Mouse (Mus musculus): ENCODE results near the gene Mob1b. TPM values are rescaled to one million over a fixed set of nuclear protein-coding genes. Genes with fewer than 3 reads are reported as not detected.
"Not testable (repeated sequence)": the region's sequence is repeated elsewhere in the genome, so short reads cannot be mapped to it uniquely, and the experiment has no call there.

Gene Mob1b
- polyA plus RNA-seq, 1 experiment from 2014 or later: 12.4 TPM

DNA sequence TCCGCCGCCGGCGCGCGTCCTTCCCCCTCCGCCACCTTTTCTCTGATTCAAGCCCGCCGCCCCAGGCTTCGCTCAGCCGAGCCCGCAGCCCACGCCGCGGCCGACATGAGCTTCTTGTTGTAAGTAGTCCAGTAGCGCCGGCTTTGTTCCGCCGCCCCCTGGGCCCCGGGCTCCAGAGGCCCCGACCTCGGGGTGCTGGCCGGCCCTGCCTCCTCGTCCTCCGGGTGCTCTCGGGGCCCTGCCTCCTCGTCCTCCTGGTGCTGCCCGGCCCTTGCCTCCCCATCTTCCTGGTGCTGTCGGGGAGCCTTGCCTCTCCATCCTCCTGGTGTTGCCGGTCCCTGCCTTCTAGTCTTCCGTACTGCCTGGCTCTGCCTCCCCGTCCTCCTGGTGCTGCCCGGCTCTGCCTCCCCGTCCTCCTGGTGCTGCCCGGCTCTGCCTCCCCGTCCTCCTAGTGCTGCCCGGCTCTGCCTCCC, 384 bp downstream of the Mob1b start:
- H3K4me3 ChIP-seq (ENCODE audit: low read depth, low read length): peak overlapping the region; percentile 96
- no peaks in the 10 kb centered on the region for H3K9me3 ChIP-seq (replicated peaks; ENCODE audit: control insufficient read depth, low read length)
- peak overlapping the region; percentile 98 for H3K9ac ChIP-seq (ENCODE audit: low read length)
- DNase-seq (ENCODE audit: low spot score) (no peak), ATAC-seq (peak; percentile 79)
- peaks cover 14% of the 10 kb centered on the region for H3K4me1 ChIP-seq (ENCODE audit: control insufficient read depth, insufficient read depth, low read length)
- no peaks in the 10 kb centered on the region for H3K36me3 ChIP-seq (ENCODE audit: control insufficient read depth, insufficient read depth, low read length)
- no peaks in the 10 kb centered on the region for H3K27me3 ChIP-seq (replicated peaks; ENCODE audit: control insufficient read depth, insufficient read depth, low read length)
- H3K27ac ChIP-seq (ENCODE audit: low read depth, low read length): peak overlapping the region; percentile 95
- WGBS: under 1% methylated on average over 37 of the region's 38 CpGs
- H3K4me2 ChIP-seq (ENCODE audit: low read length): peak overlapping the region; percentile 95

DNA sequence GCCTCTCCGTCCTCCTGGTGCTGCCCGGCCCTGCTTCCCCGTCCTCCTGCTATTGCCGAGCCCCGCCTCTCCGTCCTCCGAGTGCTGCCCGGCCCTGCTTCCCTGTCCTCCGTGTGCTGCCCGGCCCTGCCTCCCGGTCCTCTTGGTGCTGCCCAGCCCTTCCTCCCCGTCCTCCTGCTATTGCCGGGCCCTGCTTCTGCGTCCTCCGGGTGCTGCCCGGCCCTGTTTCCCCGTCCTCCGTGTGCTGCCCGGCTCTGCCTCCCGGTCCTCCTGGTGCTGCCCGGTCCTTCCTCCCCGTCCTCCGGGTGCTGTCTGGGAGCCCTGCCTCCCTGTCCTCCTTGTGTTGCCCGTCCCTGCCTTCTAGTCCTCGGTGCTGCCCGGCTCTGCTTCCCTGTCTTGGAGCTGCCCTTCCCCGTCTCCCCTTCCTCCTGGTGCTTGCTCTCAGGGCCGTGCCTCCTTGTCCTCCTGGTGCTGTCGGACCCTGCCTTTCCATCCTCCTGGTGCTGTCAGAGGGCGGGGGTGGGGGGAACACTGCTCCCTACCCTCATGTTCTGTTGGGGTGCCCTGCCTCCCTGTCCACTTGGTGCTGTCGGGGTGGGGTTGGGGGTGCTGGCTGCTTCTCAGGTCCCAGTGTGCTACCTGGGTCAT, 1.0 kb downstream of the Mob1b start:
- H3K27me3 ChIP-seq (replicated peaks; ENCODE audit: control insufficient read depth, insufficient read depth, low read length): no peaks in the 10 kb centered on the region
- H3K4me1 ChIP-seq (ENCODE audit: control insufficient read depth, insufficient read depth, low read length): peaks cover 14% of the 10 kb centered on the region
- H3K36me3 ChIP-seq (ENCODE audit: control insufficient read depth, insufficient read depth, low read length): no peaks in the 10 kb centered on the region
- DNase-seq (ENCODE audit: low spot score): peak; percentile 25
- peak; percentile 42 for ATAC-seq
- H3K4me3 ChIP-seq (ENCODE audit: low read depth, low read length): peak overlapping the region; percentile 96
- 2% methylated on average over 30 of the region's 31 CpGs for WGBS
- peak overlapping the region; percentile 95 for H3K4me2 ChIP-seq (ENCODE audit: low read length)
- H3K27ac ChIP-seq (ENCODE audit: low read depth, low read length): peak overlapping the region; percentile 95; the same call in 1 of the 2 replicates
- H3K9me3 ChIP-seq (replicated peaks; ENCODE audit: control insufficient read depth, low read length): no peaks in the 10 kb centered on the region
- H3K9ac ChIP-seq (ENCODE audit: low read length): peak overlapping the region; percentile 98

DNA sequence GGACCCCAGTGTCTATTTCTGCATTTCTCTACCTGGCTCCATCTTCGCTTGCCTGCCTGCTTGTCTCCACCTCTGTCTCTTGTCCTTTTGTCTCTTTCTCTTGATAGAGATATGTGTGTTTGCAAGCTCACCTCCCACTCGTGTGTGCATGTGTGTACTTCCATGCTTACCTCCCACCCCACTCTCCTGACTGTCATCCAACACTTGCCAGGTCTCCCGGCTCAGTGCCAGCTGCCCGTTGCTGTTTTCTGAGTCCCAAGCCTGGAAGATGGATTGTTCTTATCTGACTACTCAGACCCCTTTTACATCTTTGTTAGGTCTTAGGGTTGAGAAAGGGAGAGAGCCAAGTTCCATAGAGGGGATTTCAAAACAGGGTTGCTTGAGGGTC, 1.6 kb downstream of the Mob1b start:
- H3K9me3 ChIP-seq (replicated peaks; ENCODE audit: control insufficient read depth, low read length): no peaks in the 10 kb centered on the region
- peak overlapping the region; percentile 95 for H3K4me2 ChIP-seq (ENCODE audit: low read length)
- ATAC-seq: no peak
- peak; percentile 22 for DNase-seq (ENCODE audit: low spot score)
- peaks cover 14% of the 10 kb centered on the region for H3K4me1 ChIP-seq (ENCODE audit: control insufficient read depth, insufficient read depth, low read length)
- WGBS: 20% methylated on average over 4 of the region's 4 CpGs
- peak overlapping the region; percentile 95; the same call in 1 of the 2 replicates for H3K27ac ChIP-seq (ENCODE audit: low read depth, low read length)
- H3K9ac ChIP-seq (ENCODE audit: low read length): peak overlapping the region; percentile 98
- no peaks in the 10 kb centered on the region for H3K36me3 ChIP-seq (ENCODE audit: control insufficient read depth, insufficient read depth, low read length)
- H3K27me3 ChIP-seq (replicated peaks; ENCODE audit: control insufficient read depth, insufficient read depth, low read length): no peaks in the 10 kb centered on the region
- H3K4me3 ChIP-seq (ENCODE audit: low read depth, low read length): peak overlapping the region; percentile 96

DNA sequence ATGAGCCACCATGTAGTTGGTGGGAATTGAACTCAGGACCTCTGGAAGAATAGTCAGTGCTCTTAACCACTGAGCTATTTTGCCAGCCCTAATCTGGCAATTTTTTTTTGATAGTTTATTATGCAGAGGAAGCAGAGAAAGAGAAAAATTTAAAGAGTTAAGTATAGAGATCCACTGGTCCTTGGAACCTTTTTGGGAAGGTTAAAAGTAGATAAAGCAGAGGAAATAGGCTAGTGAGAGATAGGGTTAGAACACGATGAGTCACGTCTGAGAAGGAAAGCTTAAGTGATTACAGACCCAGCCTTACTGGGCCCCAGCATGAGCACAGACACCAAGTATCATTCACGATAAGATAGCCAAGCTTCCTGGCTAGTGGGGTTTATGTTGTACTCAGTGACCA, 3.4 kb downstream of the Mob1b start:
- Histone ChIP-seq H3K9me3 (replicated peaks; ENCODE audit: control insufficient read depth, low read length) (no peaks in the 10 kb centered on the region), H3K4me1 (ENCODE audit: control insufficient read depth, insufficient read depth, low read length) (peaks cover 14% of the 10 kb centered on the region), H3K4me2 (ENCODE audit: low read length) (no peak overlapping the region), H3K4me3 (ENCODE audit: low read depth, low read length) (no peak overlapping the region), H3K27ac (ENCODE audit: low read depth, low read length) (no peak overlapping the region), H3K9ac (ENCODE audit: low read length) (no peak overlapping the region), H3K27me3 (replicated peaks; ENCODE audit: control insufficient read depth, insufficient read depth, low read length) (no peaks in the 10 kb centered on the region), H3K36me3 (ENCODE audit: control insufficient read depth, insufficient read depth, low read length) (no peaks in the 10 kb centered on the region)
- DNase-seq (ENCODE audit: low spot score): no peak
- 78% methylated on average over 3 of the region's 3 CpGs for WGBS
- ATAC-seq: no peak

DNA sequence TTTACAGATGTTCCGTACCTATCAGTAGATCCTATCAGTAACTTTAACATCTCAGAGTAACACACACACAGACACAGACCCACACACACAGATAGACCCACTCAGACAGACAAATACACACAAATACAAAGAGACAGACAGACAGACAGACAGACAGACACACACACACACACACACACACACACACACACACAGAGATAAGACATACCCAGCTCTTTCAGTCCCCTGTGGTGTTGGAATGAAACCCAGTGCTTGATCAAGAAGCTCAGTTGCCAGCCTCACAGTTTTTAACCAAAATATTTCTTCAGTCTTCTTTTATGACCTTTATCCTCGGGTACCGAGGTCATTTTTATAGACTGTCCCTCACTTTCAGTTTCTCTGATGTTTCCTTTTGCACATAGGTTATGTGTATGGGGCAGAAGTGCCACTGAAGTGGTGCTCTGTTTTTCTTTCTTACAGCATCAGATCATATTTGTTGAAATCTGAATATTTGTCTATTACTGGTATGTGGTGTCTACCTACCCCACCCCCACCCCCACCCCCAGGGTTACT, 7.0 kb downstream of the Mob1b start:
- Histone ChIP-seq H3K27me3 (replicated peaks; ENCODE audit: control insufficient read depth, insufficient read depth, low read length) (no peaks in the 10 kb centered on the region), H3K4me1 (ENCODE audit: control insufficient read depth, insufficient read depth, low read length) (peaks cover 3% of the 10 kb centered on the region), H3K27ac (ENCODE audit: low read depth, low read length) (no peak overlapping the region), H3K4me2 (ENCODE audit: low read length) (no peak overlapping the region), H3K36me3 (ENCODE audit: control insufficient read depth, insufficient read depth, low read length) (0 out of 2 replicates have a peak, but pooled peaks cover 2% of the 10 kb centered on the region), H3K9ac (ENCODE audit: low read length) (no peak overlapping the region), H3K9me3 (replicated peaks; ENCODE audit: control insufficient read depth, low read length) (no peaks in the 10 kb centered on the region), H3K4me3 (ENCODE audit: low read depth, low read length) (no peak overlapping the region)
- 90% methylated on average over 3 of the region's 3 CpGs for WGBS
- DNase-seq (ENCODE audit: low spot score) (no peak), ATAC-seq (no peak)

DNA sequence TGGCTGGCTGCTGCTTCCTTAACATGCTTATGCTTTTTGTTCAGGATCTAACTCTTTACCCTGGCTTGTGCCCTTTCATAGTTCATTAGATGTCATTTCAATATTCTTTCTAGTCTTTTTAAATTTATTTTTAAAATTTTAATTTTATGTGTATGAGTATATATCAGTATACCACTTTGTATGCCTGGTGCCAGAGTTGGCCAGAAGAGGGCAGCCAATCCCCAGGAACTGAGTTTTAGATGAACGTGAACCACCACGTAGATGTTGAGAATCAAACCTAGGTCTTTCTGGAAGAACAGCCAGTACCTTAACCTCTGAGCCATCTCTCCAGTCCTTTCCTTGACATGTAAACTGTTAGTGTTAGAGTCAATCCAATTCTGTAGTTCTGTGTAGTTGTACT, 14.1 kb downstream of the Mob1b start:
- Histone ChIP-seq H3K4me1 (ENCODE audit: control insufficient read depth, insufficient read depth, low read length) (no peaks in the 10 kb centered on the region), H3K27ac (ENCODE audit: low read depth, low read length) (no peak overlapping the region), H3K9ac (ENCODE audit: low read length) (no peak overlapping the region), H3K4me2 (ENCODE audit: low read length) (no peak overlapping the region), H3K9me3 (replicated peaks; ENCODE audit: control insufficient read depth, low read length) (no peaks in the 10 kb centered on the region), H3K4me3 (ENCODE audit: low read depth, low read length) (no peak overlapping the region), H3K27me3 (replicated peaks; ENCODE audit: control insufficient read depth, insufficient read depth, low read length) (no peaks in the 10 kb centered on the region), H3K36me3 (ENCODE audit: control insufficient read depth, insufficient read depth, low read length) (no peaks in the 10 kb centered on the region)
- WGBS: 88% methylated on average over 2 of the region's 2 CpGs
- DNase-seq (ENCODE audit: low spot score): no peak
- ATAC-seq: no peak

DNA sequence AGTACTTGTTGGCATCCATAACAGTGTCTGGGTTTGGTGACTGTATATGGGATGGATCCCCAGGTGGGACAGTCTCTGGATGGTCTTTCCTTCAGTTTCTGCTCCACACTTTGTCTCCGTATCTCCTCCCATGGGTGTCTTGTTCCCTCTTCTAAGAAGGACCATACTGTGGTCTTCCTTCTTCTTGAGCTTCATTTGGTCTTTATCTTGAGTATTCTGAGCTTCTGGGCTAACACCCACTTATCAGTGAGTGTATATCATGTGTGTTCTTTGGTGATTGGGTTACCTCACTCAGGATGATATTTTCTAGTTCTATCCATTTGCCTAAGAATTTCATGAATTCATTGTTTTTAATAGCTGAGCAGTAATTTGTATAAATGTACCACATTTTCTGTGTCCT, 20.4 kb downstream of the Mob1b start:
- not testable (repeated sequence) for H3K4me2 ChIP-seq (ENCODE audit: low read length); H3K27ac ChIP-seq (ENCODE audit: low read depth, low read length); H3K9me3 ChIP-seq (replicated peaks; ENCODE audit: control insufficient read depth, low read length); DNase-seq (ENCODE audit: low spot score); ATAC-seq; H3K4me1 ChIP-seq (ENCODE audit: control insufficient read depth, insufficient read depth, low read length); H3K4me3 ChIP-seq (ENCODE audit: low read depth, low read length); H3K27me3 ChIP-seq (replicated peaks; ENCODE audit: control insufficient read depth, insufficient read depth, low read length); H3K9ac ChIP-seq (ENCODE audit: low read length); H3K36me3 ChIP-seq (ENCODE audit: control insufficient read depth, insufficient read depth, low read length)
- 95% methylated on average over 1 of the region's 1 CpGs for WGBS

DNA sequence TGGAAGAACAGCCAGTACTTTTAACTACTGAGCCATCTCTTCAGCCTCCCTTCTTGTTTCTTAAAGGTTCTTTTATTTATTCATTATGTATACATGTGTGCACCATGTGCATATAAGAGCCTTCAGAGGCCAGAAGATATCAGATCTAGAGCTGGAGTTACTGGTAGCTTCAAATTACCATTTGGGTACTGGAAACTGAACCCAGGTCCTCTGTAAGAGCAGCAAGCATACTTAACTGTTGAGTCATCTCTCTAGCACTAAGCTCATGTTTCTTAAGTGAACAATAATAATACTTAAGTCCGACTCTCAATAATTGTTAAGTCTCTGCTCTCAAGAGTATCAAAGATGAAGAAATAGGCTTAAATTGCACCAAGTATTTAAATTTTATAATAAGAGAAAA, 27.1 kb downstream of the Mob1b start:
- no peaks in the 10 kb centered on the region for H3K4me1 ChIP-seq (ENCODE audit: control insufficient read depth, insufficient read depth, low read length)
- DNase-seq (ENCODE audit: low spot score): no peak
- H3K9ac ChIP-seq (ENCODE audit: low read length): no peak overlapping the region
- H3K27me3 ChIP-seq (replicated peaks; ENCODE audit: control insufficient read depth, insufficient read depth, low read length): no peaks in the 10 kb centered on the region
- no peak overlapping the region for H3K27ac ChIP-seq (ENCODE audit: low read depth, low read length)
- no peak overlapping the region for H3K4me2 ChIP-seq (ENCODE audit: low read length)
- H3K4me3 ChIP-seq (ENCODE audit: low read depth, low read length): no peak overlapping the region
- 84% methylated on average over 1 of the region's 1 CpGs for WGBS
- H3K9me3 ChIP-seq (replicated peaks; ENCODE audit: control insufficient read depth, low read length): no peaks in the 10 kb centered on the region
- H3K36me3 ChIP-seq (ENCODE audit: control insufficient read depth, insufficient read depth, low read length): peaks cover 14% of the 10 kb centered on the region
- ATAC-seq: no peak

DNA sequence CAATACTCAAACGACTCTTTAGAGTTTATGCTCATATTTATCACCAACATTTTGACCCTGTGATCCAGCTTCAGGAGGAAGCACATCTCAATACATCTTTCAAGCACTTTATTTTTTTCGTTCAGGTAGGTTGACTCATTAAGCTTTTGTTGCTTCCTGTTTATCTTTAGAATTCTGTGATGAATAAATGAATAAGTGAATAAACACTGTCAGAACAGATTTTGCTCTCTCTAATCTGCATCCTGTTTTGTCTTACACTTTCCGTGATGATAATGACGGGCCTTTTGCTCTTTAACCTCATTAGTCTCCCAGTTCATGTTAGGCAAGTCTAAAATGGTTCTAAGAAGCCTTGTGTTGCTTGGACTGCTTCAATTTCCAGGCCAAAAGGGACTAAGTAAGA, 32.5 kb downstream of the Mob1b start:
- Histone ChIP-seq H3K4me2 (ENCODE audit: low read length) (no peak overlapping the region), H3K9ac (ENCODE audit: low read length) (no peak overlapping the region), H3K36me3 (ENCODE audit: control insufficient read depth, insufficient read depth, low read length) (peaks cover 27% of the 10 kb centered on the region; the same call in 1 of the 2 replicates), H3K9me3 (replicated peaks; ENCODE audit: control insufficient read depth, low read length) (no peaks in the 10 kb centered on the region), H3K27ac (ENCODE audit: low read depth, low read length) (no peak overlapping the region), H3K4me3 (ENCODE audit: low read depth, low read length) (no peak overlapping the region), H3K4me1 (ENCODE audit: control insufficient read depth, insufficient read depth, low read length) (no peaks in the 10 kb centered on the region), H3K27me3 (replicated peaks; ENCODE audit: control insufficient read depth, insufficient read depth, low read length) (no peaks in the 10 kb centered on the region)
- 86% methylated on average over 4 of the region's 4 CpGs for WGBS
- no peak for DNase-seq (ENCODE audit: low spot score)
- ATAC-seq: no peak

All from forebrain, embryonic 14.5 days (tissue).